Comparison of ENCODE assay signal across 8 mouse cellular contexts in the genomic region with DNA sequence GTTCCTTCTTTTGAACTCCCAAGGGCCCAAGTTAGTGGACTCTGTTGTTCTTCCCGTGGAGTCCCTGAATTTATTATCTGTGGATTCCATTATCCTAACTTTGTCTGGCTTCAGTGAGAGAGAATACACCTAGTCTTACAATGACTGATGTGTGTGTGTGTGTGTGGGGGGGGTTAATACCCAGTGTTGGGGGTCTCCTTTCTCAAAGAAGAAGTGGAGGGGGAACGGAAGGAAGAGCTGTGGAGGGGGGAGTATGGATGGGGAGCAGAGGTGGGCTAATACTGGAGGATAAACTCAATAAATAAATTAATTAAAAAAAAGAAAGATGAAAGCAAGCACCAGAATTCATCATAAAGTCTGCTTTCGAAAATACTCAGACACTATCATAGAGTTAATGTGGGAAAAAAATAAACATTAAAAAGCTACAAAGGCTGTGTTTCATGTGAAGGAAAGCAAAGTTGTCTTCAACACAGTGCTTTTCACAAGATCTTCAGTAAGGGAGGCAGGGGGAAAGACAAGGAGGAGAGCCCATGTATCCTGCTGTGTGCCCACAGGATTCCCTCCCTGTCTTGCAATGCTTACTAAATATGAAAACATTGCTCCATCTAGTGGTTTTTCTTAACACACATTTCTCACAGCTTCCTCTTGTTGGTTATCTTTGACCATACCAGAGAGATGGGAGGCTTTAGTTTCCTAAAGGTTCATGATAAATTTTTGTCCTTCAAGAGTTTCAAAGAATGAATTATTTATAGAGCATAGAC.
DNase-seq lines count a peak whose midpoint lies in the region; ATAC-seq and TF ChIP-seq lines count a peak whose summit lies in the region.

No protein-coding gene starts in this region.

- no peak overlapping the region for H3K9ac ChIP-seq in heart, postnatal 0 days (replicated peaks; ENCODE audit: low read depth, low read length)

- TF ChIP-seq CTCF in heart, postnatal 0 days (IDR thresholded peaks at IDR 0.05; ENCODE audit: low read depth), result peak; percentile 67

- no peaks in the 10 kb centered on the region for H3K9me3 ChIP-seq in heart, postnatal 0 days (replicated peaks; ENCODE audit: control insufficient read depth, low read length)
- no peaks in the 10 kb centered on the region for H3K9me3 ChIP-seq in heart, embryonic 10.5 days

- H3K4me2 ChIP-seq in heart, postnatal 0 days (ENCODE audit: low read depth, low read length), result no peak overlapping the region

- H3K4me3 ChIP-seq in heart, postnatal 0 days (ENCODE audit: low read depth, low read length), result no peak overlapping the region
- no peak overlapping the region for H3K4me3 ChIP-seq in heart, embryonic 10.5 days

- H3K27me3 ChIP-seq in heart, postnatal 0 days (ENCODE audit: control insufficient read depth, insufficient read depth, low read length), result no peaks in the 10 kb centered on the region
- H3K27me3 ChIP-seq in heart, embryonic 10.5 days (ENCODE audit: insufficient read depth, poor library complexity, severe bottlenecking), result no peaks in the 10 kb centered on the region

- WGBS in heart, postnatal 0 days, result 78% methylated on average over 3 of the region's 3 CpGs
- 70% methylated on average over 3 of the region's 3 CpGs for WGBS in heart, embryonic 10.5 days

- no peaks in the 10 kb centered on the region for H3K4me1 ChIP-seq in heart, postnatal 0 days (ENCODE audit: control insufficient read depth, insufficient read depth)
- H3K4me1 ChIP-seq in heart, embryonic 10.5 days, result no peaks in the 10 kb centered on the region

- TF ChIP-seq EP300 in heart, postnatal 0 days (IDR thresholded peaks at IDR 0.05; ENCODE audit: low read depth), result no peak

- DNase-seq in heart, postnatal 0 days (ENCODE audit: low spot score), result peak; percentile 70
- DNase-seq in heart, embryonic 10.5 days (ENCODE audit: low spot score), result no peak
- DNase-seq in ES-CJ7 (ENCODE audit: low read depth, low spot score), result peak; percentile 30
- peak; percentile 75 for DNase-seq in embryo, embryonic 11 days
- peak; percentile 49 for DNase-seq in lung, postnatal 25 days (ENCODE audit: low spot score)
- DNase-seq in spleen, postnatal 14 days (ENCODE audit: low spot score in 2 of 2), result no peak
- DNase-seq in thymus, postnatal 10 days (ENCODE audit: low spot score in 2 of 2), result no peak
- DNase-seq in kidney, adult 18-20 months, result no peak

- H3K36me3 ChIP-seq in heart, postnatal 0 days (replicated peaks; ENCODE audit: control insufficient read depth, insufficient read depth, low read length), result no peaks in the 10 kb centered on the region
- H3K36me3 ChIP-seq in heart, embryonic 10.5 days, result no peaks in the 10 kb centered on the region

- no peak for ATAC-seq in heart, postnatal 0 days (ENCODE audit: insufficient read depth, low read depth)

- H3K27ac ChIP-seq in heart, postnatal 0 days (ENCODE audit: low read depth), result no peak overlapping the region
- H3K27ac ChIP-seq in heart, embryonic 10.5 days, result no peak overlapping the region

Comparison
In these comparisons a context has a peak if more than half of its experiments do, and no peak if none do; other contexts are left out.
1. DNase-seq: peak in heart, postnatal 0 days (single experiment), ES-CJ7 (single experiment), embryo, embryonic 11 days (single experiment) and lung, postnatal 25 days (single experiment); none in heart, embryonic 10.5 days (single experiment), spleen, postnatal 14 days (0 of 2), thymus, postnatal 10 days (0 of 2) and kidney, adult 18-20 months (single experiment).